Mouse (Mus musculus) thymus, postnatal 25 days (tissue): ENCODE measurements at regions not wholly inside any gene's neighbourhood (a gene's known extent, or its start where the extent isn't known, plus 50 kb on each side); places are given as distances from the start of the nearest gene placed in this dataset.
"Not testable (repeated sequence)": the region's sequence is repeated elsewhere in the genome, so short reads cannot be mapped to it uniquely, and the experiment has no call there.

Experiments used
- DNase-seq: peaks from one replicate; pipeline ENCODE4 v3.0.0; 2022

GRCm38 (mm10) chr15:3171774-3172173 lies 96.6 kb upstream of the Selenop start:
- DNase-seq = no peak

- peak; percentile 12 for DNase-seq
These were observed 94.3 kb upstream of the Selenop start for GRCm38 (mm10) chr15:3174072-3174471.

- DNase-seq = no peak
These were observed 93.5 kb upstream of the Selenop start for GRCm38 (mm10) chr15:3174848-3175247.

GRCm38 (mm10) chr15:3201912-3202653 lies 66.3 kb upstream of the Selenop start:
- DNase-seq = peak; percentile 42

- DNase-seq = no peak
These were observed 62.8 kb upstream of the Selenop start for GRCm38 (mm10) chr15:3205522-3205921.

GRCm38 (mm10) chr15:3206076-3206475 lies 62.3 kb upstream of the Selenop start:
- not testable (repeated sequence) for DNase-seq

GRCm38 (mm10) chr15:3213721-3214120 lies 54.6 kb upstream of the Selenop start:
- peak; percentile 33 for DNase-seq

GRCm38 (mm10) chr15:3215201-3215600 lies 53.1 kb upstream of the Selenop start:
- no peak for DNase-seq
